Mouse (Mus musculus) heart, postnatal 36 days (tissue): Measurements from ENCODE around the gene Pbx1. TPM values are rescaled to one million over a fixed set of nuclear protein-coding genes. Genes with fewer than 3 reads are reported as not detected.

Experiments used
- DNase-seq, 2 experiments: peaks; one replicate each; pipeline ENCODE4 v3.0.0; 2021 to 2022
- intact Hi-C: fragments of 180-260 bp; cut with DNase I; formaldehyde crosslinking; loops from one replicate; pipeline ENCODE4 v1.15.1; 2025
- total RNA-seq, 2 experiments: library from RNA; stranded (reverse); gene quantifications; 2 replicates each; pipeline ENCODE4 v1.2.3; 2021

Pbx1 gene
- total RNA-seq, 2 experiments from 2014 or later: 47.2 to 63.0 TPM

DNA sequence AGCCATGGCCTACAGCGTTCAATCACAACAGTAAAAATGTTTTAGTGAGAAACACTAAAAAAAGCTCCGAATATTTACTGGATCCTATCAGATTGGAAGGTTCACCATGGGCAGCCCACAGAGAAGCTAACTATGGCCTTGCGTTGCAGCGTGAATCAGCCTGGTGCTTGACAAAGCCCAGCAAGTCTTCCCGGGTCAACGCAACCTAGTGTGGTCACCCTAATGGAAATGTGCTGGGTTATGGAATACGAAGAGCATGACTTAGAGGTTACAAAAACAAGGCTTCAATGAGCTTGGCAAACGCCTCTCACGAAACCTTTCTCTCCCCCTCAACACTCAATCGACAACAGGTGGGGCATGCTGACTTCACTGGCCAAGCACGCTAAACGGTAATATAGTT, 188.3 kb downstream of the Pbx1 start:
- intact Hi-C loops: no loop called here
- DNase-seq: no peak

DNA sequence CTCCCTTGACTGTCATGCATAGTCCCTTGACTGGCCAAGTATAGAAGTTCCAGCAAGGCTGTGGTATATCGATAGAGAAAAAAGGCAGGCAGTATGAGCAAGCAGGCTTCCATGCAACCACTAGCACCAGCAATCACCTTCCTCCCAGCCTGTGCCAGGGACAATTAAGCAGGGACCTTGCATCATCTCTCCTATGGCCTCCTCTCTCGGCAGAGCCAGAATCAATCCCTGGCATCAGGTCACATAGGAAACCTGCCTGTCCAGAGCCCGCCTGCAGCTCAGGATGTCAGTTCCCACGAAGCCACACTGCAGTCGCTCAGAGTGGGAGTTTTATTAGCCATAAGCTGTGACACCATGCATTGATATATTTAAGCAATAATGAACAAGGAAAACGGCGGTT, 189.0 kb downstream of the Pbx1 start:
- intact Hi-C loops: no loop called here
- no peak for DNase-seq

DNA sequence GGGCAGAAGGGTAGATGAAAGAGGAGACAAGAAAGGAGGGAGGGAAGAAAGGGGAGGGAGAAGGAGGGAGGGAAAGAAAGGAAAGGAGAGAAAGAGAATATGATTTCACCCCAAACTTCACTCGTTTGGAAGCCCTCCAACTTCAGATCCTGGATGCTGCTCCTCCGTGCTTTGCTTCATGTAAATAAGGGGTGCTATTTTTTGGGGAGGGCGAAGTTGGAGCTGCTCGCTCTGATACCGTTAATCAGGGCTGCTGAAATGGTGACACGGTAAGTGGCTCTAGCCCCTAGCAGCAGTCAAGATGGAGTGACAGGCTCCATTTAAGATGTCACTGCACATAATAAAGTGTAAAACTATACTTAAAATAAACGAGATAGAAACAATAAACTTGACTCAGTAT, 190.8 kb downstream of the Pbx1 start:
- no peak for DNase-seq
- intact Hi-C loops: no loop called here

DNA sequence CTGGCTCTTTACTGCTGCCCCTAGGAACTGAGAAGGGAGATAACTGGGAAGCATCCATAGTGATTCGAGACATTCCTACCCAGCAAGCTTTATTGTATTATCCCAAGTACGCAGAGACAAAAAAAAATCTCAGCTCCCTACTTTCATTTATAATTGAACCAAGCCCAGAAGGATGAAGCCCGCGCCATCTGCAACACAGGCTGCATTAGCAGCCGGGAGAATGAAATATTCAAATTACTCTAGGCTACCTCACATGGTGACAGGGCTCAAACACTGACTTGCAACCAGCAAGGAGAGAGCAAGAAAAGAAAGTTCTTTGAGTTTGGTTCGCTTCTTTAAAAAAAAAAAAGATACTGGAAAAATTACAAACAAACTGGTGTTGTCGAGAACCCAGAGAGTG, 191.2 kb downstream of the Pbx1 start:
- no peak for DNase-seq

DNA sequence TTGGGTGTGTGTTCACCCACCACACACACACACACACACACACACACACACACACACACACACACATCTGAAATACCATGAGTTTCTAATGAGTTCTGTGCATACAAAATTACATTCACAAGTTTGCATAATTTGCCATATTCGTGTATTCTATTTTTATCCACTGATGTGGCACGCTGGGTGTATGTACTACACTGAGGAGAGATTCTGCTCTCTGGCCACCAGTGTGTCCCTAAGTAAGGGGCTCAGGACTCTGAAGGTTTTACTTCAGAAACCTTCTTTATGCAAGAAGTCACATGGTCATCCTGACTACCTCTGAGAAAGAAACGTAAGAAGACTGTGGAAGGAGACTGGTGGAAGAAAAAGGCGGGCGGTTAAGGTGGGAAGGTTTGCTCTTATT, 191.7 kb downstream of the Pbx1 start:
- intact Hi-C loops: no loop called here
- no peak for DNase-seq

More for the DNA sequence above, 191.2 kb downstream of the Pbx1 start:
- intact Hi-C loops: no loop called here

DNA sequence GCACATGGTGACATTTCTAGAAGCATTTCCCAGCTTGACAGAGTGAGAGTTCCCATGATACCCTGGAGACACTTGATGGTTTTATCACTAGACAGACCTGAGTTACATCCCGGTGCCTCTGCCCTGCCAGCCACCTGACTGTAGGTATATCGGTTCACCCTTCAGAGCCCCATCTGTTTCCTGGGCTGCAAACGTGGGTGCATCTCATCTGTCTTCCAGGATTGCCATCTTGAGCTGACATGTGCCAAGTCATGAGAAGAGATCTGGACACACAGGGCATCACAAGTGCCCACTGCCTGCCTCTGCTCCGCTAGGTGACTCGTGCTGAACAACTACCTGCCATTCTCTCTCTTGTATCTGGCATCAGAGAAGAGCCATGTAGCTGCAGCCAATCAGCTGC, 196.0 kb downstream of the Pbx1 start:
- intact Hi-C loops: no loop called here
- no peak for DNase-seq

DNA sequence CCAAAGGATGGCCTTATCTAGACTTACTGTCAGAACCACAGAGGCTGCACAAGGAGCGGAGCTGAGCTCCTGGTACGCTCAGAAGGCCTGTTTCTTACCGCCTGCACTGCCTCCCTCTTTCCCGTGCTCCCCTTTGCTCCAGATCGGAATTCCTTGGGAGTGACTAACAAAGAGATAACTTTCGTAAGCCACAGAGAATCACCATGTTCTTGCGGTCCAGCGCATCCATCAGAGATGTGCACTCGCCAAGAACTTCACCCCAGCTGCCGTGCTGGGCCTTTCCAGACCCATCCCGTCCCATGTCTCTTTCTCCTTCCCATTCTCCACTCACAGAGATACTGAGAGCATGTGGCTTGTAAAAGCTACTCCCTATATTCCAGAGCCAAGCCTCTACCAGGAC, 197.7 kb downstream of the Pbx1 start:
- DNase-seq: peak in 1 of 2 experiments; percentile 24
- intact Hi-C loops: no loop called here

DNA sequence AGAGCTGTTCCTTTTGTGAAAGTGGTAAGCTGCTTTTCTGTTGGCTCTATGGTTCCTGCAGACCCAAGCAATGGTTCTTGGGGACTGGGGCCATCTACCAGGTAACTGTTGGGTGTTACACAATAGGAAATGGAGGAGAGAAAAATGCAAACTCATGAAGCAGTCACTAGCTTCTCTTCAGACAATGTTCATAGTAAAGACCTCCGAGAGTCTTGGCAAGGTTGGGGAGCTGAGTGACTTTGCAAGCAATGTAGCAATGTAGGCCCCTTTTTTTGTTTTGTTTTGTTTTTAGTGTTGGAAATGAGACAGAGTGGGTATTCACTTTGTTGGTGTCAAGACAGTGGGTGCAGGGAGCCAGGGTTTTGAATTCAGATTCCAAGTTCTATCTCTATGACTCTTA, 198.9 kb downstream of the Pbx1 start:
- intact Hi-C loops: no loop called here
- DNase-seq: no peak

DNA sequence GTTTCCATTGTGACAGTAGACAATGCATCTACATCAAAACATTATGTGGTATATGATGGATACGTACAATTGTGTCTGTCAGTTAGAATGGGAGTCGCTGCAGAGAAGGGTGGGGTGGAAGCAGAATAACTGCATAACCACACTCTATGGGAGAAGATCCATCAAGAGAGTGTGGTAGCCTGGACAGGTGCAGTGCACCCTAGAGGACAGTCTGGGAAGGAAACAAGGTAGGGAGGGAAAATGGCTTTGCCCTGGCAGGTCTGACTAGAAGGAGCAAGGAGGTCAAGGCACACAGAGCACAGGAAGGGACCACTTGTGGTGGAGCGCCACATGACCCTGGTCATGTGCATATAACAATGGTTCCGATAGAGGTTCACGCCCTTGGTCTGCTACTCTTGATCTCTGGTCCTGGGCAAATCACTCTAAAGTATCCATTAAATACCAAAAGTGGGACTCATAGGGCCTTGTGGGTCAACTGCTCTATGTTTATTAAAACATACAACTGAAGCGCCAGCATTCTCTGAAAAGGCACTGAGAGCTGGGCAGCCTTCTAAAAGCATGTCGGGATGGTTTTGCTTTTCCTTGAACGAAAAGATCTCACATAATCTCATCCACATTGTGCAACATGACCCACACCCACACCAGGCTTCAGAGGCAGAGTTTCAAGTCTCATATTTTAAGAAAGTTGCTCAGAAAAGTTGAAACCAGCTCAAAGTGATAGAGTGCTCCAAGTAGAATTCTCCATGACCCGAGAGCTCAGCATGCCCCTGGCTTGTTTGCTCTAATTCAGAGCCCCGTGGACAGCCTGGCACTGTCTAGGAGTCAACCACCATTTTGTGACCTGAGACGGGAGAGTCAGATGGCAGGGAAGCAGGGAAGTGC, 200.3 kb downstream of the Pbx1 start:
- intact Hi-C loops: no loop called here
- no peak for DNase-seq

DNA sequence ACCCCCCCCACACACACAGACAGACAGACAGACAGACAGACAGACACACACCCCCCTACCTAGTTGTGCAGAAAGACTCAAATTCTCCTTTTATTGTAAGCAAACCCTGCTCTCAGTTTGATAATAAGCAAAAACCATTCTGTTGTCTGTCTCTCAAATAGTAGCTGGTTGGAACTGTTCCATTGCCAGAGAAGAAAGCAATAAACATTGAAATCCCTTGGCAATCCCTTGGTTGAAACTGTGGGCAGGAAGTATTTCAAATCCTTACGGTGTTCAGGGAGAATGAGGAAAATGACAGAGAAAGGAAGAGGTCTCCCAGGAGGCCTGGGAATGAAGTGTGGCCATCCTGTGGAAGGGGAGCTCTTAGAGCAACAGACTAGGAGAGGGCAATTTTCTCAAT, 201.2 kb downstream of the Pbx1 start:
- no peak for DNase-seq
- intact Hi-C loops: no loop called here

DNA sequence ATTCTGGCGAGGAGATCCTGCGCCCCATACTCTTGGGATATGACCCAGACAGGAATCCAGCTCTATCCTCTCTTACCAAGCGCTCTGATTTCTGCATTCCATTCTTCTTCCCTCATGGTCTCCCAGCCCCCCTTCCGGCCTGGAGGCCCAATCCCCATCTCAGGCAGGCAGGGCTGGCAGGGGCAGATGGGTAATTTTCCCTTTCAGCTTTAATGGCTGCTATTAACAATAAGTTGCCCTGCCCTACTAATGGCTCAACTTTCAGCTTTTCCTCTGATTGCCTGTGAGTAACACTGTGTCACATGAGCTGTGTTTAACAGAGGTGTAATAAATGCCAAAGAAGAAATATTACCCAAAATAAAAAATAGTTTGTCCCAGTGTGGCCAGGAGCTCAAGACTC, 201.9 kb downstream of the Pbx1 start:
- intact Hi-C loops: no loop called here
- DNase-seq: no peak

DNA sequence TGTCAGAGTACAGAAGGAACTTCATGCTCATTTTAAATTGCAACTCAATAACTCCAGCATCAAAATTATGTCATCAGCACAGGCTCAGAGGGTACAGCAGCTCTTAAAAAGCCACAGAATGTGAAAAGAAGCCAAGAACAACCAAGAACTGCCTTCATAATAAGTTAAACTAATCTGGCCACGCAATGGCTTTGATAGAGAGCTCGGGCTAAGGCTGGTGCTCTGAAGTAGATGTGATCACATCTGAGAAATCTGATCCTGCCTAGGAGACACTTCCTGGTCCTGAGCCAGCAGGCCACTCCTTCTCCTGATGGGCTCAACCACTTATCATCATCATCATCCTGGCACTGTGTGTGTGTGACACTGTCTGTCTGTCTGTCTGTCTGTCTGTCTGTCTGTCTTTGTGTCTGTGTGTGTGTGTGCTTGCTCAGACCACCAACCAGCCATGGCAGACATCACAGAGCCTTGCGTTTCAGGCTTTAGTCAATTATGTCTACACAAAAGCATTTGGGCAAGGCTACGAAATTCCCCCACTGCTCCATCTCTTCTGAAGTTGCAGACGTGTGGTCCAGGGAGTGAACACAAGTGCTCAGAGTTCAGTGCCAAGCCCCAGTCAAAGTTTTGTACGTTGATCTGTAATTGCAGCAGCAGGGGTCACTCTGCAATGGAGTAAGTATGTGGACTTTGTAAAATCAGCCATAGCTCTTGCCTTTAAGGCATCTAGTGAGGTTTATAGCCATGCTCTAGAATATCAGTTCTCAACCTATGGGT, 203.1 kb downstream of the Pbx1 start:
- no peak for DNase-seq
- intact Hi-C loops: no loop called here

DNA sequence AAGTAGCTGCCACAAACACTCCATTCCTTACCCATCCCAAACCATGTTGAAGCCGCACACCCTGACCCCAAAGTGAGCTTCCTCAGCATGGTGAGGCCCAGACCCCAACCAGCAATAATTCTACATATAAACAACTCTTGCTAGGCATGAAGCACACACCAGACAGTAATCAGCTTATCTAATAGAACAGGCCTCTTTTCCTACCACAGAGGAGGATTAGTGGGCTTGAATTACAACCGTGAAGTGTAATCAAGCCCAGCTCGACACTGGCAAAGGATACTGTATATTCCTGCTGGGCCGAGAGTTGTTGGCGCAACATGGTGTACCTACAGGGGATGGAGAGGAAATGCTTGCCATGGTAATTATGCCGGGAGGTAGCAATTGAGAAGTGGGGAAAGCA, 205.9 kb downstream of the Pbx1 start:
- intact Hi-C loops: no loop called here
- DNase-seq: no peak

DNA sequence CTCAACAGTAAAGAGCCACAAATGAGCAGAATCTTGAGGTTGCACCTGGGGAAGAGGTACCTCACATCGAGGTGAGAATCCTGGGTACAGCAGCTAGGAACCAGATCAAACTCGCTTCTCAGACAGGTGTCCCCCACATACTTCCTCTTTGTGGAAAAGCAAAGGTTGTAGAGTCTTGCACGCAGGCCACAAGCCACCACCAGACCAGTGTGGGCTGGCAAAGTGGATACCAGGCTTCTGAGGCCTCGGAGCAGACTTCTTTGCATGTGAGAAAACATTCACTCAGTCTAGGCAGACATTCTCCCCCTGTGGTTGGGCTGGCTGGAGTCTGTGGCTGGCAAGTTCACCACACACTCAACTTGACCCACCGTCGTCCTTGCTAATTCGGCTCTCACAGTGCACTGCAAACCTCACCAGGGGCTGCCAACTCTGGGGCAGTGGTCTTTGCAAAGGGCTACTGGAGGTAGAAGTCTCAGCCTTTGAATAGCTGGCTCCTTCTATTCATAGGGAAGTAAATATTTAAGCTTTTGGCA, 206.4 kb downstream of the Pbx1 start:
- intact Hi-C loops: no loop called here
- DNase-seq: no peak

DNA sequence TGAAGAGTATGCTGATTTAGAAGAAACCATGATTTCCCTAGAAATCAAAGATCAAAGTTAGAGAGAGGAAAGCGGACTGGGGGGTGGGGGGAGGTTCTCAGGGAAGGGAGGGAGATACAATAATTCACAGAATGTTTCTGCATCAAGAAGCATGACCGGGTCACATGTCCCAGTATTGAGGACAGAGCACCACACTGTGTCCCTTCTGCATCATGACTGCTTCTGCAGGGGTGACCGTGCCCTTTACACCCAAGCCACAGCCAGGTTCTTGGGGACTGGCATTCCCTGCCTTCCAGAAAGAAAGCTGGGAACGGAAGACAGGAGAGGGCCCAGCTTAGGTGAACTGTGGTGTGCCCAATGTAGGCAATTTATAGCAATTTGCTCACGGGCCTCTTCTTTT, 207.9 kb downstream of the Pbx1 start:
- DNase-seq: no peak
- intact Hi-C loops: no loop called here

DNA sequence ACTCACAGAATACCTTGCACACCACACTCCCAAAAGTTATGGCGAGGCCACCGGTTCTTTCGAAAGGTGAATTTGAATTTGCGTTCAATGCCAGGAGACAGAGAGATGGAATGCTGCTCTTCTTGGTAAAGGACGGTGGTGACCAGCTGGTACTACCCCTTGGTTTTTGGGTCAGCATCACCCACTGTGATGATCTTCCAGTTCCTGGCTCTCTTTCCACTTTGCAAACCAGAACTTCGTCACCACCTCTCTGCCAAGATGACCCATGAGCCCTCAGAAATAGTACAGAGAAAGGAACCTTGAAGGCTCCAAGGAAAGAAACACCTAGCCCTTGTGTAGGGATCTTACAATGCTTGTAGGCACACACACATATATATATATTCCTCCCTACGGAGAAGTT, 209.3 kb downstream of the Pbx1 start:
- DNase-seq: no peak
- intact Hi-C loops: no loop called here

DNA sequence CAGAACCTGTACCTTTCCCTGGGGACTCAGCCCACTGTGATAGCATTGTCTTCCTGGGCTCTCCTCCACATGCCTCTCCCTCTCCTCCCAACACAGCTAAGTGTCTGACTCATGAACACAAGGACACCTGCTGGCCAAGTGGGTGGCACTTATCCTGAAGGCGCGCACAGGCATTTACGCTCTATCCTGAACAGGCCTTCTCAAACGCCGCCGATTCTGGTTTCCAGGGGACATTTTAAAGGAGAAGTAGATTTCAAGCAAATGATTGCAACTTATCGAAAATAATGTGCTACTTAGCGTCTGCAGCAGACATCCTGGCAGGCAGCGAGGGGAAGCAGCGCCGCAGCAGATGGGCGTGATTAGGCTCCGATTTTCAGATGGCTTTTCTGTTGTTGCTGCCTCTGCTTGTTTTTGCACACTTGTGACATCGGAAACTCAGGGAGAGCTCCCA, 211.0 kb downstream of the Pbx1 start:
- intact Hi-C loops: no loop called here
- no peak for DNase-seq

DNA sequence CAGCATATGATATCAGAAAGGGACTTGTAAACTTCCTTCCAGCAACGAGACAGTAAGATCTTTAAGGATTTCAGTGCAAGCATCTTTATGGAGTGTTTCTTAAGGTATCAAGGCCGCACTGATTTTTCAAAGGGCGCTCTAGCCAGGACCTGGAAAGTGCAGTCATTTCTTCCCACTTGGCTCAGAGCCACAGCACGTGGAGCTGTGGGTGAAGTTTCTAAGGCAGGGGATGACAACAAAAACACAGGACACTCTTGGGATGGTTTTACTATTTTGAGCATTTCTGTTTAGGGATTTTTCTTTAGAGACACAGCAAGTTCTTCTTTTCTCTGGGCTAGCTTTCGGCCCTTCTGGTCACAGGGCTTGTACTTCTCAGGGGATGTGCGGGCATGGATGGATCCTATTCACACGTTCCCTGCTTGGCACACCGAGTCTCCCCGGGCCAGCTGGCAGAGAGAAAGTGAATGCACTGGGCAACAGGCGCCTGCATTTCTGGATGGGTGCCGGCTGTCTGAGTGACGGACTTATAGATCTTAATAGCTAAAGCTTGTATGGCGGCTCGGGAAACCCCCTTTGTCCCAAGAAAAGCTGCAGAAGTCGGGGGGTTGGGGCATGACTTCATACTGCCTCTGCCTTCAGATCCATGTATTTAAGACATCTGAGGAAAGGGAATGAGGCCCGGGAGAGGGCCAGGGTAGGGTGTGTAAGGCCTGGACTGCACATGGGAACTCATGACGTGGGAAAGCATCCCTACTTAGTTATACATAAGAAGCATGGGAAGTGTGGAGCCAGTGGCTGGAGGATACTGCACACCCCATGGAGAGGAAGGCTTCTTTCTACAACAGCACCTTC, 215.9 kb downstream of the Pbx1 start:
- peak; percentile 45 to 47 for DNase-seq
- intact Hi-C loops: loop anchor here (2.0 kb wide), 3 partner anchors 73 to 215 kb away; no protein-coding TSS in a partner anchor

DNA sequence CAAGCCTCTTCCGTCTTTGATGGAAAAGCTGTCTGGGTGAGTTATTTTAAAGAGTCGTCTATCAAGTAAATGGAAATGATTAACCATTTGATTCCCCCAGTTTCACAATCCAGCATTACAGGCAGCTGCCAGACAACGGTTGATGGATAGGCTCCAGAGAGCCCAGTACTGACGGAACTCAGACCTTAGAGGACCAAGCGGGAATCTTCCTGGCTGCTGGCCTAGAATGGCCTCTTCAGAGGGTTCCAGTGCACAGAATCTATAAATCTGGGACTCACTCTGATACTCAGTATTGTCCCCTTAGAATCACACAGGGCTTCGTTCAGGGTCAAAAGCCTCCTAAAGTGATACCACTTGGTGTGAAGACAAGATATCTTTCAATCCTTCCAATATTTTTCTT, 216.6 kb downstream of the Pbx1 start:
- intact Hi-C loops: loop anchor here (2.0 kb wide), 2 partner anchors 159 to 215 kb away; no protein-coding TSS in a partner anchor

DNA sequence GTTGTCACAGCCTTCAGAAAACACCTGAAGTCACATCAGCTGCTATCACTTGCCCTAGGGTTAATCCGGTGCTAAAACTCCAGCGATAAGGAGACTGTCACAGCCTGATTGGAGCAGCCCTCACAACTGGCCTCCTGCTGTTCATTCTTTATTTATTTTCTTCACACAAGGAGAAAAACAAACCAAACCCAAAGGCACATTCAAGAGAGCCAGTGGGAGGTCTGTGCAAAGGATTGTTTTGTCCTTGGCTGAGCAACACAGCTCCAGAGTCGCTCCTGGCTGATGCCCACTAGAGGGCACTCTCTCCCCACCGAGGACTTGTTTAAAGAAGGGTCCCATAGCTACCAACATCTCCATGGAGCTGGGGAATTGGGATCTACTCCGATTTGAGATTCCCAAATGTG, 218.0 kb downstream of the Pbx1 start:
- intact Hi-C loops: loop anchor here (1.0 to 5.0 kb wide), 7 partner anchors 109 to 1243 kb away; no protein-coding TSS in a partner anchor
- DNase-seq: peak; percentile 75 to 76

More for the DNA sequence above, 216.6 kb downstream of the Pbx1 start:
- DNase-seq: no peak
